Mouse (Mus musculus) kidney, postnatal 0 days (tissue): ENCODE measurements around the gene Cmas. TPM values are rescaled to one million over a fixed set of nuclear protein-coding genes. Genes with fewer than 3 reads are reported as not detected.

Experiments used
- ATAC-seq: fragments of 200-750 bp; cut with Nextera tagmentation; replicated peaks from 2 replicates; pipeline ENCODE4 v1.8.0; 2017; ENCODE audit warnings: low read depth, moderate number of reproducible peaks, moderate TSS enrichment, moderate library complexity; ENCODE audit not compliant: low FRiP score
- DNase-seq: peaks from one replicate; pipeline ENCODE4 v3.0.0-alpha.2; 2016; ENCODE audit warnings: low spot score
- H3K27ac ChIP-seq: fragments of 300-500 bp; sonication (generic); 2 replicates; pipeline ENCODE4 v1.5.1; 2014; ENCODE audit warnings: mild to moderate bottlenecking
- H3K27me3 ChIP-seq: fragments of 300-500 bp; sonication (generic); 2 replicates; pipeline ENCODE4 v1.6.1; 2014; ENCODE audit warnings: low read length, mixed read lengths; ENCODE audit not compliant: insufficient read depth
- H3K36me3 ChIP-seq: fragments of 300-500 bp; sonication (generic); 2 replicates; pipeline ENCODE4 v1.6.1; 2014; ENCODE audit warnings: low read length, mixed read lengths; ENCODE audit not compliant: insufficient read depth
- H3K4me1 ChIP-seq: fragments of 300-500 bp; sonication (generic); replicated peaks from 2 replicates; pipeline ENCODE4 v1.6.1; 2014; ENCODE audit warnings: antibody characterized with exemption, low read length, mixed read lengths; ENCODE audit not compliant: insufficient read depth
- H3K4me2 ChIP-seq: fragments of 300-500 bp; sonication (generic); 2 replicates; pipeline ENCODE4 v1.6.1; 2014; ENCODE audit warnings: mild to moderate bottlenecking, low read length, moderate library complexity, mixed read lengths
- H3K4me3 ChIP-seq: fragments of 300-500 bp; sonication (generic); replicated peaks from 2 replicates; pipeline ENCODE4 v1.5.1; 2014; ENCODE audit warnings: low read depth, low read length
- H3K9ac ChIP-seq: fragments of 300-500 bp; sonication (generic); 2 replicates; pipeline ENCODE4 v1.6.1; 2014; ENCODE audit warnings: low read depth, low read length
- H3K9me3 ChIP-seq: fragments of 300-500 bp; sonication (generic); replicated peaks from 2 replicates; pipeline ENCODE4 v1.6.1; 2016; ENCODE audit warnings: low read length, inconsistent platforms, mixed read lengths
- CTCF ChIP-seq: IDR thresholded peaks from 2 replicates; pipeline ENCODE4 v1.5.1; 2016; ENCODE audit warnings: antibody characterized with exemption, low read depth, mild to moderate bottlenecking, moderate library complexity
- WGBS: fragments of 180-500 bp; shearing (Covaris S2); extraction: QIAGEN DNeasy Blood & Tissue Kit; methylation state at CpG from one replicate; pipeline ENCODE4 v1.1.7; 2014; 5-methylcytosine and 5-hydroxymethylcytosine counted together
- polyA plus RNA-seq: library from polyadenylated mRNA; unstranded; fragments of >200 nt; fragmentation: Nextera tagmentation; extraction: Ambion mirVana; gene quantifications from 2 replicates; pipeline ENCODE4 v1.2.1, GENCODE M21; 2015

Gene Cmas
- 60.0 and 63.2 TPM in 2 replicates for polyA plus RNA-seq

DNA sequence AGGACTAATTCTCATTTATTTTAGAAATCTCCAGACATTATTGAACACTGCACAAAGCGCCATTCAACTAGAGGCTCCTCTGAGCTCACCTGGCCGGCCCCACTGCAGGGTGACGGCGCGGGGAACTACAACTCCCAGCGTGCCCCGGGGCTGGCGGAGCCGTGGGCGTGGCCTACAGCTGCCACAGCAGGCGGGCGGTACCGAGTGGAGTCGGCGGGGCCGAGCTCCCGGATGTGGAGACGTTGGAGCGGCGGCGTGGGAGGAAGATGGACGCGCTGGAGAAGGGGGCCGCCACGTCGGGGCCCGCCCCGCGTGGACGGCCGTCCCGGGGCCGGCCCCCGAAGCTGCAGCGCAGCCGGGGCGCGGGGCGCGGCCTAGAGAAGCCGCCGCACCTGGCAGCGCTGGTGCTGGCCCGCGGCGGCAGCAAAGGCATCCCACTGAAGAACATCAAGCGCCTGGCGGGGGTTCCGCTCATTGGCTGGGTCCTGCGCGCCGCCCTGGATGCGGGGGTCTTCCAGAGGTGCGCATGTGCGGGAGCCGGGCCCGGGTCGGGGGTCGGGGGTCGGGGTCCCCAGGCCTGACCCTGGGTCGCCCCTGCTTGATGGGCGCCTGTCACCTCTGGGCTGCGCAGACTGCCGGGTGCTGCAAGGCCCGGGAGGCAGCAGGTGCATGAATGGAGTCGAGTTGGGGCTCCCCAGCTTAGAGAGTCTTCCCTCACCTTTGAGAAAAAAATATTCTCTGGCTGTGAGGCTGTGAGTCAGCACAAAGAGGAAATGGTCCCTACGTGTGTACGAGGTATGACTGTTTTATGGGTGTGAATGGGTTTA is at the start of gene Cmas:
Cmas (plus strand) TSS at position 180 of the 827 bp plus-strand sequence.
- ATAC-seq (peak; percentile 96), DNase-seq (peak; percentile 92)
- no peaks in the 10 kb centered on the region for H3K4me1 ChIP-seq
- no peaks in the 10 kb centered on the region for H3K36me3 ChIP-seq
- H3K4me2 ChIP-seq, result peak within 1 kb of the TSS; percentile 87
- H3K27ac ChIP-seq, result peak within 1 kb of the TSS; percentile 88
- H3K4me3 ChIP-seq, result peak within 1 kb of the TSS; percentile 86
- 0 out of 2 replicates have a peak, but pooled peaks have one; percentile 3 for TF ChIP-seq CTCF
- H3K9ac ChIP-seq, result peak within 1 kb of the TSS; percentile 86
- H3K27me3 ChIP-seq, result no peaks in the 10 kb centered on the region
- no peaks in the 10 kb centered on the region for H3K9me3 ChIP-seq
- WGBS, result under 1% methylated on average over 58 of the region's 68 CpGs

DNA sequence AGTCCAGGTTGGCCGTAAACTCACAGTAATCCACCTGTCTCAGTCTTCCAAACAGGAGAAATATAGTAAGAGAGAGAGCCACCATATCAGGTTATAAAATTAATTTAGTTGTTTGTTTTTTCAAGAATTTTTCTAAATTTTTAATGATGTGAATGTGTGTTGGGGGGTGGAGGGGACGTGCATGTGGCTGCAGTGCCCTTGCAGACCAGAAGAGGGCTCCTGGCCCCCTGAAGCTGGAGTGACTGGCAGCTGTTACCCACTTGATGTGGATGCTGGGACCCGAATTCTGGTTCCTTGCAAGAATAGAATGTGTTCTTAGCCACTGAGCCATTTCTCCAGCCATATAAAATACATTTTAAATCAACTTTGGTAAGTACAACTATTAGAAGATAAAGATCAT is 49.8 kb upstream of the Cmas start:
- H3K27ac ChIP-seq, result no peak overlapping the region
- no peaks in the 10 kb centered on the region for H3K9me3 ChIP-seq
- H3K27me3 ChIP-seq, result no peaks in the 10 kb centered on the region
- H3K9ac ChIP-seq, result no peak overlapping the region
- H3K36me3 ChIP-seq, result no peaks in the 10 kb centered on the region
- DNase-seq, result no peak
- WGBS, result 91% methylated on average over 3 of the region's 3 CpGs
- H3K4me3 ChIP-seq, result no peak overlapping the region
- peak; percentile 40 for TF ChIP-seq CTCF
- no peak overlapping the region for H3K4me2 ChIP-seq
- H3K4me1 ChIP-seq, result peaks cover 6% of the 10 kb centered on the region; the same call in 1 of the 2 replicates
- ATAC-seq, result no peak

DNA sequence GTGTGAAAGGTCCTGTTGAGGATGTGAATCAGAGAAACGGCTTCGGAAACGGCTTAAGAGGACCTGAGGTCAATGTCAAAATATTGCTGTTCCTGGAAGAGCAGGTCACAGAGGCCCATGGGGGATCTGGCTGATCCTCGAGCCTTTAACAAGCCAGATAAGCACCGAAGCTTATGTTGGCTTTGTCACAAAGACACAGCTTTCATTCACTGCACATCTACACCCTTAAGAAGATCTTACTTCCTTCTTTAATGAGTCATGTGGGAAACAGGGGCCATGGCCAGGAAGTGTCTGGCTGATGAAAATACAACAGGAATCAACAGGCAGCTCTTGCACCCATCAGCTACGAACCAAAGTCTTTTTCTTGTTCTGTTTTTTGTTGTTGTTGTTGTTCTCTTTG is 48.1 kb upstream of the Cmas start:
- Histone ChIP-seq H3K36me3 (no peaks in the 10 kb centered on the region), H3K27ac (no peak overlapping the region), H3K9ac (no peak overlapping the region), H3K4me3 (no peak overlapping the region), H3K4me2 (no peak overlapping the region), H3K9me3 (no peaks in the 10 kb centered on the region), H3K4me1 (no peaks in the 10 kb centered on the region), H3K27me3 (no peaks in the 10 kb centered on the region)
- no peak for TF ChIP-seq CTCF
- ATAC-seq, result no peak
- WGBS, result 55% methylated on average over 6 of the region's 6 CpGs
- DNase-seq, result no peak

DNA sequence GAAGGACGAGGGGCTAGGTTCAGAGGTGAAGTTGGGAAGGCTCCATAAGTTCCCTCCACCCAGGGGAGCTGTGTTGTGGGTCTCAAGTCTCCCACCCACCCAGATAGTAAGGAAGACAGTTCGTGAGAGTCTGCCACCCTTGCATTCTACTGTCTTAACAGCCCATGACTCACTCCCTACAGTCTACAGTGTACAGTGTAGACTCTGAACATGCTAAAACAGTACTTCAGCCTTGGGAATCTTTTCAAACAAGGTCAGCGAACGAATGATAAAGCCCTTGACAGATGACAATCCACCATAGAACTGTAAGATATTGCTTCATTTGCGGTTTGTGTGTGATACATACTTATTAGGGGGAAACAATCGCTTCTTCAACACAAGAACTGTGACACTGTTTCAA is 45.8 kb upstream of the Cmas start:
- Histone ChIP-seq H3K9ac (no peak overlapping the region), H3K27me3 (no peaks in the 10 kb centered on the region), H3K9me3 (no peaks in the 10 kb centered on the region), H3K4me2 (no peak overlapping the region), H3K36me3 (no peaks in the 10 kb centered on the region), H3K27ac (peak overlapping the region; percentile 67), H3K4me1 (no peaks in the 10 kb centered on the region), H3K4me3 (no peak overlapping the region)
- DNase-seq (no peak), ATAC-seq (no peak)
- WGBS, result 66% methylated on average over 6 of the region's 6 CpGs
- TF ChIP-seq CTCF, result no peak

DNA sequence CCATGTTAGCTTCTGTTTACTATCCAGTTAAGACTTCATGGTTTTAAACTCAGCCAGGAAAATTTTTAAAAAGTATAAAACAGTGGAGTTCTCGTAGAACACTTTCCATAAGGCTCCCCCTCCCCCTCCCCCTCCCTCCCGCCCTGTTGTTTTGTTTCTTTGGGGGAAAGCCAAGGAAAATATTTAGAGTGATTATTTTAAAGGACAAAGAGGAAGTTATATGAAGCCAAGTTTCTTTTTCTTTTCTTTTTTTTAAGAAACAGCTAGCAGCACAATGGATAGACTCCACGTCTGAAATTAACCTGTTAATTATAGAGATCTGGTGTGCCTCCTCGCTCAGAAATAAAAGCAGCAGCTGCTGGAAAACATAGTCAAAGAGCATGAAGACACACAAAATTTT is 45.4 kb upstream of the Cmas start:
- peak overlapping the region; percentile 67 for H3K27ac ChIP-seq
- H3K4me1 ChIP-seq, result no peaks in the 10 kb centered on the region
- no peak overlapping the region for H3K9ac ChIP-seq
- TF ChIP-seq CTCF, result no peak
- ATAC-seq (no peak), DNase-seq (peak; percentile 89)
- H3K9me3 ChIP-seq, result no peaks in the 10 kb centered on the region
- 34% methylated on average over 4 of the region's 4 CpGs for WGBS
- no peaks in the 10 kb centered on the region for H3K36me3 ChIP-seq
- peak overlapping the region; percentile 13; the same call in 1 of the 2 replicates for H3K4me2 ChIP-seq
- no peak overlapping the region for H3K4me3 ChIP-seq
- H3K27me3 ChIP-seq, result no peaks in the 10 kb centered on the region

DNA sequence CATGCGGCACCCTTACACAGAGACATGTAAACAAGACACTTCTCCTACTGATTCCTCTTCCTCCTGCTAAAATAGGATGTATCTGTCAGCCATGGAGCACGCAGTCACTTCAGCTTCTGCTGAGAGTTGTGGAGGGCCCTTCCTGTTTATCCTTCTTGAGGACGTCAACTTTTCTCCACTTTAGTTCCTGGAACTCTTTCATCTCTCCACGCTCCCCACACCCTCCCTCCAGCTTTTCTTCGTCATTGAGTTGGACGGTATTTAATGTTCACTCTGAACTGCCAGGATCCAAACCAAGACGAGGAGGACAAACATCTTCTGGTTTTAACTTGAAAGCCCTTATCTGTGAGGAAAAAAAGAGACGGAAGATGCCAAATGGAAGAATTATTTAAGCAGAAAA is 41.5 kb upstream of the Cmas start:
- no peaks in the 10 kb centered on the region for H3K36me3 ChIP-seq
- DNase-seq (peak; percentile 71), ATAC-seq (no peak)
- WGBS, result 55% methylated on average over 8 of the region's 8 CpGs
- no peaks in the 10 kb centered on the region for H3K27me3 ChIP-seq
- TF ChIP-seq CTCF, result no peak
- no peaks in the 10 kb centered on the region for H3K9me3 ChIP-seq
- H3K4me2 ChIP-seq, result no peak overlapping the region
- no peaks in the 10 kb centered on the region for H3K4me1 ChIP-seq
- H3K27ac ChIP-seq, result peak overlapping the region; percentile 37; the same call in 1 of the 2 replicates
- no peak overlapping the region for H3K9ac ChIP-seq
- H3K4me3 ChIP-seq, result no peak overlapping the region
